Mouse (Mus musculus): ENCODE results near the gene N4bp1. TPM values are rescaled to one million over a fixed set of nuclear protein-coding genes. Genes with fewer than 3 reads are reported as not detected.

N4bp1 gene
- total RNA-seq, 2 experiments from 2014 or later = 45.4 to 45.5 TPM

DNA sequence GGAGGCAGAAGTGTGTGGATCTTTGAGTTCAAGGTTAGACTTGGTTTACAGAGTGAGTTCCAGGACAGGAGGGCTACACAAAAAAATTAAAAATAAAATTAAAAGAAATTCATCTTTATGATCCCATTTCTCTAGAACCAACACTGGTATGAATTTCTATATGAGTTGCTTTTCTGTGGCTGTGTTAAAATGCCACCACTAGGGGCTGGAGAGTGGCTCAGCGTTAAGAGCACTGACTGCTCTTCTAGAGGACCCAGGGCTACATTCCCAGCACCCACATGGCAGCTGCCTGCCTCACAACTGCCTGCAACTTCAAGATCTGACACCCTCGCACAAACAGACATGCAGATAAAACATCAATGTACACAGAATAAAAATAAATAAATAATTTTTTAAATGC is 56.1 kb downstream of the N4bp1 start:
- no peak for DNase-seq (ENCODE audit: low spot score in 2 of 2)

DNA sequence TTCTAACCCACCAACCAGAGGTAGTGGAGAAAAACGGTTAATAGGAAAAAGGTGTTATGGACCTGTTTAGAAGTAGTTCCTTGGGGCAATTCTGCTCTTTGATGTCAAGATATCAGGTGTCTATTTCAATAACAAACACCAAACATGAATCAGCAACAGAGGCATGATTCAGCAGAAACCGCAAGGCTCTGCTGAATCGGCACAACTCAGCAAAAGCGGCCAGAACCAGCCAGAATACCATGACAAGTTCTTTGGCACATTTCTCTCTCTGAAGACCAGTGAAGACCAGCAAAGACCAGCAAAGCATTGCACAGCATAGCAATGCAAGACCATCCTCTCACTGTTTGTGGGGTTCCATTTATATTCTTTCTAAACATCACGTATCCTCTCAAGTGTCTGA is 57.9 kb downstream of the N4bp1 start:
- DNase-seq (ENCODE audit: low spot score in 2 of 2) = no peak

DNA sequence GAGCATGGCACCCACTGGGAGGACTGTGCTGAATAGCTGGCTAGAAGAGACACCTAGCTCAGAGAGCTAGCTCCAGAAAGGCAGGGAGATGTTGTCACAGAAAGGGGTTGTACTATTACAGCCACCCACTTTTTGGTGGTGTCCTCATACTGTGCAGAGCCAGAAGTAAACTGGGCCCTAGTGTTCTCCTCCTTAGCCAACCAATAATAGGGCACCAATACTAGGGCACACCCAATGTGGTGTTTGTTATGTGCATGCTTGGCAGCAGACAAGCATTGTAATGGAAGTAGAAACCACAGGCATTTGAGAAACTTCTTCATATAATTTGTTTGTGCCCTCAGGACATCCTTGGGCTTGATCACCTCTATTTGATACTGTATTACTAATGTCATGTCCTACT is 58.5 kb downstream of the N4bp1 start:
- no peak for DNase-seq (ENCODE audit: low spot score in 2 of 2)

DNA sequence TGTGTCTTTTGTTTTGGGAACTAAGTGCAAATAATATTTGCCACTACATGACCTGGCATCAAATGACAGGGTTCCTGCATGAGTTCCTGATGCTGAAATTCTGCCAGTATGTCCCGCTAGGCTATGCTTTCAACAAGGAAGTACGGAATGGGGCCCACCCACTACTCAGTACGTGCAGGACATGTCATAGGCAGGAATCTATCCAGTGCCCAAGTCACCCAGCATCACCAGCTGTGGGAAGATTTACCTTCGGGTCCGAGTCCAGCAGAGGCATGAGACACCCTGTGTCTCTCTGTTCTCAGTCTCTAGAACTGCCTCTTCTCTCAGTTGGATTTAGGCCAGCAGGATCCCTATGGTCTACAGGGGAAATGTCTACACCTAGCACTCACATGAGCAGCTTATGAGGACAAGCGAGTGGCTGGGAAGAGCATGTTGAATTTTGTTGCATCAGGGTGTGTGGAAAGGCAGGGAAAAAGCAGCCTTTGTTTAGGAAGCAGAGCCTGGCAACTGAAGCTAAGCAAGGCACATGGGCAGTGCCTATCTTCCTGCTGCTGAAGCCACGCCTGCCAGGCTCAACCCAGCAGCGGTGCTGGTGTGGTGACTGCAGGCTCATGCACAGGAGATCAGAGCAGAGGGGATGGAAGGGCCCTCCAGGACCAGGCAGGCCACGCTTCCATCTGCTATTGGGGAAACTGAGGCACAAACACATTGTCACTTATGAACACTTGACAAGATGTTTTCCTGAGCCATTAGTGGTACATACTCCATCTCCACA is 59.2 kb downstream of the N4bp1 start:
- no peak for DNase-seq (ENCODE audit: low spot score in 2 of 2)

DNA sequence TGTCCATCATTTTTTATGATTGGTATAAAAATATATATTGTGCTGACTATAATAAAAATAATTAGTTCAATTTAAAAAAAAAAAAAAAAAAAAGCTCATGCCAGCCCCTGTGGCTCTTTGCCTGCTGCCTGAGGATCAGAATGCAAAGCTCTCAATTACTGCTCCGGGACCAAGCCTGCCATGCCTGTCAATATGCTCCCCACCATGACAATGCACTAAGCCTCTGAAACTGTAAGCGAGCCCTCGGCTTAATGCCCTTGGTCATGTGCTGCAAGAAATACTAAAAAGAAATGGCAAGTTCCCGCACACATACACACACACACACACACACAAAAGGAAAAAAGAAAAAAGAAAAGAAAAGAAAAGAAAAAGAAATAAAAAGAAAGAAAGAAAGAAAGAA is 60.3 kb downstream of the N4bp1 start:
- DNase-seq (ENCODE audit: low spot score in 2 of 2) = no peak

DNA sequence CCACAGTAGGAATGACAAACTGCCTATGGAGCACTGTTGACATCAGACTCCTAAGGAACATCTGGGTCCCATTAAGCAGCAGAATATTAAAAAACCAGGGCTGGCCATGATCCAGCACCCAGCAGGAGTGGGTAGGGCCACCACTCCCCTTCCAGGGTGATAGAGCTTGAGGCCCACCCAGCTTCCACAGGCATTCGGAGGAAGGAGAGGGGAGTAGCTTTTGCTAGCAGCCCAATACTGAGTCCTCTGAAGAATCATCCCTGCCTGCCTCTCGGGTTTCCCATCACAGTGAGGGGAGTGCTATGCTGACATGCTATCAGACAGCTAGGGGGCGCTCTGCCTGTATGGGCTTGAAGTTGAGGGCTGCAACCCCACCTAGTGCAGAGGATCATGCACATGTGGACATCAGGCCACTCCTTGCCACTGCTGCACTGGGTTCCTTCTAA is 64.3 kb downstream of the N4bp1 start:
- DNase-seq (ENCODE audit: low spot score in 2 of 2) = peak in 1 of 2 experiments; percentile 21

DNA sequence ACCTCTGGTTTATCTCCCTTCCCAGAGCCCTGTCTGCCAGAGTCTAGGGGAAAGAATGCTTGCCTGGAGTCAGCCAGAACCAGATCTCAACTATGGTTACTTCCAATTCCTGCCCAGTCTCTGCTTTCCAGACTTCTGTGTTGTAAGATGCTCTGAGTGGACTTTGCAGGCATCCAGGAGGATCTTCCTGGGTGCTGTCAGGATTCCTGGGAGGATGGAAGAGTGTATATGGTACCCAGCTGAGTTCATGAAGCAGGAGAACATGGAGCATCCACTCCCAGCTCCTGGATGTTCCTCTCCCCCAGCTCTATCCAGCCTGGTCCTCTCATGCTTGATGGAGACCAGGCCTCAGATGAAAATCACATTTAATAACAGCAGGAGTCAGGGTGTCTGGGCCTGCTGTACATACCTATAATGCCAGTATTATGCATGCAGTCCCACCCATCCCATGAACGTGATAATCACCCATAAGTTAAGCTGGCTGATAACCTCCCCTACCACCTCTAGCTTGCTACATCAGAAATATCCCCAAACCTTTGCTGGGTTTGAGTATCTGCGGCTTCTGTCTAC is 64.8 kb downstream of the N4bp1 start:
- no peak for DNase-seq (ENCODE audit: low spot score in 2 of 2)

DNA sequence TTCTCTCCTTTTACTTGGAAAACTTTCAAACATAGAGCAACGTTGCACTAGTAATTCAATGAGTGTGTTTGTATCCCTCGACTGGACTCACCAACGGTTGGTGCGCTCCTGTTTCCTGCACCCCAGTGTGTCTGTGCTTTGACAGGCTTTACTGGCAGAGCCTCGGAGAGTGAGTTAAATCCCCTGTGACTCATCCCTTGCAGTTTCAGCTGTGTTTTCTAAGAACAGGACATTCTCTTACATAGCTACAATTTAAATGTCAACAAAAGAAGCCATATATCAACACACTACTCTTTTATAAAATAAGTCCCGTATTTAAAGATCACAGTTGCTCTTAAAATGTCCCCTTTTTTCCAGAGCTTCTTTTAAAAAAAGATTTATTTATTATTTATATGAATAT is 65.6 kb downstream of the N4bp1 start:
- peak in 1 of 2 experiments; percentile 34 for DNase-seq (ENCODE audit: low spot score in 2 of 2)

DNA sequence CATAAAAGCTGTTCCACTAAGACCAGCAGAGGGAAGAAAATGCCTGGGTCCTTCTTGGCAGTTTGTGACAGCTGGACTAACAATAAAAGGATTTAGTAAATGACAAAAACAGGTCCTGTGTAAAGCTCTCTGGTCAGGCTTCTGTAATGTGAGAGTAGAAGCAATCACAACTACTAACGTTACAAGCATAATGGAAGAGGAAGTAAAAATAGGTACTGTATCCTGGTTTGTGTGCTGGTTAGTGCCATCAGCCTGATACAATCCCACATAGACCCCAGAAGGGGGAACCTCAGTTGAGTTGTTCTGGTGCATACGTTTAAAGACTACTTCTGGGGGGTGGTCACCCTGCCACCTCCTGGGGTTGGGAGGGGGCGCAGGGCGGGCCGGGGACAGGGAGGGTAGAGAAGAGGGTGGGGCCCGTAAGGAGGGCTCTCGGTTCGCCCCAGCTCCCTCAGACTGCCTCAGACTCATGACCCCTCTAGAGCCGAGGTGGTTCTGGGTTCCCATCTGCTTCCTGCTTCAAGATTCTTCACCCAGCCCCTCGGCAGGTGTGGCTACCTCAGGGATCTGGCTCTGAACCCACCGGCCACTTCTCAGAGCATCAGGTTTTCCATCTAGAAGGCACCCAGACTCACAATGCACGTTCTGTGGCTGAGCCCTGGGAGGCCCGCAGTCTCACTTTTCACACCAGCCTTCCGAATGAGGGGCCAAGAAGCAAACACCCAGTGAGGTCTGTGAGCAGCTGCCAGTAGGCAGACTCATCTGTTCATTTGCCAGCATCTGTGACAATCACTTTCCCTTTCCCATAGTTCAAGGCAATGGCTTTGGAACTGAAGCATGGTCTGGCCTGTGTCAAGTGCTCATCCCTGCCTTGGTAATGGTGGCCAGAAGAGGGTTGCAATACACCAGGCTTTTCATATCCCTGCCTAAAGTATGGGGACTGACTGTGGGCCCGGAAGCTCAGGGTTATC is 75.8 kb downstream of the N4bp1 start:
- DNase-seq (ENCODE audit: low spot score in 2 of 2) = no peak

DNA sequence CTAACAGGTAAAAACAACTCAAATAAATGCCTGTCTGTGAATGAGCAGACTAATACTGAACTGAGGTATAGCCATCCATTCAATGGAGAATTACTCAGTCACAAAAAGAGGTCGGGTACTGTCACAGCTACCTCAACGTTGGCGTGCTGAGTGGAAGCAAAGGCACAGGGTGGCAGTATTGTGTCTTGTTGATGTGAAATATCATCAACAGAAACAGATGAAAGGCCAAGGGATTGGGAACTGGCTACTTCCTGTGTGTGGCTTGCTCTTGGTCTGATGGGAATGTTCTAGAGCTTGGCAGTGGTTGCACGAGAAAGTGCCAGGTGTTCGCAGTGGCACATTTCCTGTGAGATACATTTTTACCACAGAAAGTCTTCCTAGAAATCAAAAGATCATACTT is 76.8 kb downstream of the N4bp1 start:
- peak in 1 of 2 experiments; percentile 60 for DNase-seq (ENCODE audit: low spot score in 2 of 2)

DNA sequence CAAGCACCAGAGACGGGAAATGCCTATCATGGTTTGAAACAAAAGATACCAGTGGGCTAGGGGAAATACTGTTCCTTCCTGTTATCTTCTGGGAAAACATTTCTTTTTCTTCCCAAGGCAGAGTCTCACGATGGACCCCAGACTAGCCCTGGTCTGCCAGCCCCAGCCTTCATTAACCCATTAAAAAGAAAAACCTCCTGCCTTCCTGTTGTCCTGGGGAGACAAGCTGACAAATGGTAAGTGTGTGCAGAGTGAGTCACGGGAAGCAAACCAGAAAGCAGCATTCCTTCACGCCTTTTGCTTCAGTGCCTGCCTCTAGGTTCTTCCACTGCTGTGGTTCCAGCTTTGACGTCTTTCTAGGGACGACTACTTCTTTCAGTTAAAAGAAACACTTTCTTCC is 83.1 kb downstream of the N4bp1 start:
- no peak for DNase-seq (ENCODE audit: low spot score in 2 of 2)

DNA sequence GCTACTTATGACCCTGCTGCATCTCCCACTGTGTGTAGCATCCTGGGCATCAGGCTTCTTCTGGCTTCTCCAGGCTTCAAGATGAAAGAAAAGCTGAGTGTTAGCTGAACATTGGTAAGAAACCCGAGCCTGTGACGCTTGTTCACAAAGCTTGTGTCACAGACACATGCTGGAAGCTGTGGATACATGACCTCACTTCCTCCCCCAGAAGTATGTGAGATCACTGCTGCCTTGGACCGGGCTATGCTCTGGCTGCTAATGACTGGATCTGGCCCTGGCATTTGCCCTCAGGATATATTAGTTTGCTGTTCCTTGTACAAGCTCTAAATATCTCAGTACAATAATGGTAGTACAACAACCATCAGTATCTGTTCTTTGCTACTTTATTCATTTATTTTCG is 84.1 kb downstream of the N4bp1 start:
- DNase-seq (ENCODE audit: low spot score in 2 of 2) = no peak

DNA sequence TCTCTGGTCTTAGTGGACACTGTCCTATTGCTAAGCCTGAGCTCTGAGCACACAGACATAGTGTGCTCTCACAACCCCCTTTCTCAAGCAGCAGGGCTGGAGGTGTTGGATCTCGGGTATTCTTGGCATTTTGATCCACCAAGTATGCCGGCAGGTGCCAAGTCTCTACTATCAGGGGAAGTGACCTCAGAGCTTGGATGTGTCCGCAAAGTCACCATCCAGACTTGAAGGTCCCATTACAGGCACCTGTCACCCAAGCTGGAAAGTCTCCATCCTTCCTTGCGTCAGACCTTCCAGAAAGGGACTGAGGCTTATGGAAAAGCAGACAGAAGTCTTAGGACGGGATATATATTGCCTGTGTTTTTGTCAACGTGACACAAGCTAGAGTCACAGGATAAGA is 86.9 kb downstream of the N4bp1 start:
- no peak for DNase-seq (ENCODE audit: low spot score in 2 of 2)

DNA sequence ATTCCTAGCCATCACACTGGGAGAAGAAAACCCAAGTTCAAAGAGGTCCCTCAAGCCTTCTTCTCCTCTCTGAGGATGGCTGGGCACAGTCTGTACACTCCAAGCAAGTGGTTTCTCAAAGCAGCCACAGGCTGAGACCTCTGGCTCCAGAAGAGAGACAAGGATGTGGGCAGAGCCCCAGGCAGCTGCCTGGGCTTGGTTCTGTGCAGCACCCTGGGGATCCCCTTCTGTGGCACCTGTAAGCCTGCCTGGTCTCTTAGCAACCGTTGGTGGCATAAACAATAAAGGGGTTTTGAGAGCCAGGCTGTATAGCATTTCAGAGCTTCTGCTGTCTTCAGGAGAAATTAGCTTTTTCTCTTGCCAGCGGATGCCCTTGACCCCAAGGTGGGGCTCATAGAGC is 87.4 kb downstream of the N4bp1 start:
- DNase-seq (ENCODE audit: low spot score in 2 of 2) = no peak

DNA sequence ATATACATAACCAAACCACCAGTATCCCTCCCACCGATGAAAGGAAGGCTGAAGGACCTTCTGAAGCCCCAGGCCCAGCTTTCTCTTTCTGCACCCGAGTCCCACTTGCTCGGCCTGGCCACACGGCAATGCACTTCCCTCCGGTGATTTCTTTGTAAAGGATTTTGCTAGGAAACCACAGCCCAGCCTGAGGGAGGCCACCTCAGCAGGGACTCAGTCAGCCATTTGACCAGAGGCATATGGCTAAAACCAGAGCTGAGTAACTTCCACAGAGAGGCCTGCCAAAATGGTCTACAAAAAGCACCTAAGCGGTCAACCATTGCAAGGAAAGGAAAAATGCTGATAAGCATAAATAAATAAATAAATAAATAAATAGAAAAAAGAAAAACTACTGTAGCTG is 90.3 kb downstream of the N4bp1 start:
- no peak for DNase-seq (ENCODE audit: low spot score in 2 of 2)

DNA sequence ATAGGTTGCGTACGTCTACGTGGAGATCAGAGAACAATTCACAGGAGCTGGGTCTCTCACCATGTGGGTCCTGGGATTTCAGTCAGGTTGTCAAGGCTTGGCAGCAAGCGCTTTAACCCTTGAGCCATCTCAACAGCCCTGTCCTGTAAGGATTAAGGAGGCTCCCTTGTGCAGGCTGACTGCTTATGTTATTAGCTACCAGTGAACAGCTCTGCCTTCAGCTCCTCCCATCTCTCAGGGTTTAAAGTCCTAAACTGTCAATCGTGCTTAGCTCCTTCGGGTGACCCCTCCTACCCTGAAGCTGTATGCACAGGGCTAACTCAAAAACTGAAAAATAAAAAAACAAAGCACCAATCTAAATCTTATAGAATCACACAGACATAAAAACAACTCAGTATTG is 93.5 kb downstream of the N4bp1 start:
- no peak for DNase-seq (ENCODE audit: low spot score in 2 of 2)

DNA sequence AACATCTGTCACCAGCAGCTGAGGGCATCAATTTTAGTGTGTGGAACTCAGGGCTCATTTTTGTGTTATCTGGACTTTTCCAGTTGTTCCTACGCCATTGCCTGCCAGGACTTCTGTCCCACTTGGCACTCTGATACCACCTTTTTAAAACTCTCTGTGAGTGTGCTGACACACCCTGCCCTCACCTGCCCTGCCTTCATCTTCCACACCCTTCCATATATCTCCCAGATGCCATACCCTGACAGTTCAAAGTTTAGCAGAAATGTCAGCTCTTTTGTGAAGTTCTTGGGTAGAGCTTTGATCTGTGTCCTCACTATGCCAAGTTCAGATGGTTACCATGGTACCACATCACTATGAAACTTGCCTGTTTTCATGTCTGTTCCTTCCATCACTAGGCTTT is 95.5 kb downstream of the N4bp1 start:
- no peak for DNase-seq (ENCODE audit: low spot score in 2 of 2)

DNA sequence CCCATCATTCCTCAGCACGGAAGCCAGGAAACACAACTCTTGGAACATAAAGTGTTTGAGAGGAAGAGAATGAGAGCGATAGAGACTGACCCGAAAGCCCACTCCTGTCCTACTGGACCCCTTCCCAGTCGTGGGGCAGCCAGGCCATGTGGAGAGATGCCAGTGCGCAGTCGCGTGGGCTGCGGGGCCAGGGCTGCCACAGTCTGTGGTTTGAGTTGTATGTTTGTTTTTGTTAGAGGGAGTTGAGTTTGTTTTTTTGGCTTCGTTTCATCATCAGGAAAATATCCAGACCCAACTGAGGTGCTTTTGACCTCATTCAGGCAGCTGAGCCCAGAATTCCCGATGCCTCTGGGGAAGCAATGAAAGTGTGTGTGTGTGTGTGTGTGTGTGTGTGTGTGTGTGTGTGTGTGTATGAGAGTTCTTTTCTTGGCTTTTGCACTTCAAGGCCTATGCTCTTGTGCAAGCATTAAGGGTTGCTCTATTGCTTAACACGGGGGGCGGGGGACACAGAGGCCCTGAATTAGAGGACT is 97.1 kb downstream of the N4bp1 start:
- no peak for DNase-seq (ENCODE audit: low spot score in 2 of 2)

DNA sequence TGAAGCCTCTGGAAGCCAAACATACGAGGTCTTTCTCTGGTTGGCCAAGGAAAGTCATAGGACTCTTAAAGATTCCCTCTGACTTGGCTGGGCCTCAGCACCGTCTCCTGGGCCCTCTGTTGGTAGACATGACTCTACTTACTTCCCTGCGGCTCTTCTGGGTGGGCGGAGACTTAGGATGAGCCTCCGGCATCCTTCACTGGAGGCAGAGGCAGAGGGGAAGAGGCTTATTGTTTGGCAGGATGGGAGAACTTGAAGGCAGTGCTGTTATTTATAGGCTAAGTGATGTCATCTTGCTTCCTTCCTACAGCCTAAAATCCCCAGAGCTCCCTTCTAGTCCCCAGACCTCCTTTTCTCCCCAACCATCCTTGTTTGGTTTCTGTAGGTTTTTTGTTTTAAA is 98.6 kb downstream of the N4bp1 start:
- no peak for DNase-seq (ENCODE audit: low spot score in 2 of 2)

DNA sequence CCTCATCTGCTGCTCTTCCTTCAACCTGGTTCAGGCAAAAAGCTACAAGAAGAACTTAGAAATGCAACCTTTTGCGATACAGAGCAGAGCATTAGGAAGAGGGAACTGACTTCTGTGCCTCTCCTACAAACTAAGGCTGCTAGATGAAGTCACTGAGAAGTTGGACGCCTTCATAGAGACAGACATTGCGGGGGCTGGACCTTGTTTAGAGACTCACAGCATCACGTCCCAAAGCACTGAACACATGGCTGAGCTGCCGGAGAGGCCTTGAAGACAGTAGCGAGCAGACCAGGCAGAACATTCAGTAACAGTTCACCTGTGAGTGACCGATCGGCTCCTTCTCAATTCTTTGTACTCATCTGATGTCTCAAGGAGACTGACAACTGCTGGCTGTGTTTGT is 104.0 kb downstream of the N4bp1 start:
- peak; percentile 32 to 74 for DNase-seq (ENCODE audit: low spot score in 2 of 2)

DNA sequence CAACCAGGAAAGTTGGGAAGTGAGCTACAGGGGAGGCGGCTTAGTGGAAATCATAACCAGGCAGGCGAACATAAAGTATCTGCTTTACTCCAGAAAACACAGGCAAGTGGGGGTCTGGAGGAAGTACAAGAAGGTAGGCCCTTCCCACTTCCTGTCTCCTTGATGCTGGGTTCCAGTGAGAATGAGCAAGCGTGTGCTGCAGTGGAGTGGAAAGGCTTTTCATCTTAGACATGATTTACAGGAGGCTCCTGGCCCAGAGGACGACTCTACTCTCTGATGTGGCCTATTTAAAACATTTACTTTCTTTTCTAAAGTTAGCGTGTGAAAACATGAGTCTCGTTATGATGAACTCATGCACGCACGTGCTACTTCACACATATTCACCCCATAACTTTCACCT is 105.9 kb downstream of the N4bp1 start:
- DNase-seq (ENCODE audit: low spot score in 2 of 2) = no peak
